Mouse (Mus musculus) adrenal gland, adult 2 months (tissue): ENCODE data around the gene S100z. TPM values are rescaled to one million over a fixed set of nuclear protein-coding genes. Genes with fewer than 3 reads are reported as not detected.

Source experiments
- DNase-seq: peaks from one replicate; pipeline ENCODE4 v3.0.0; 2021
- long read RNA-seq: library from polyadenylated mRNA; stranded (forward); transcript quantifications from one replicate; pipeline ENCODE4 v2.0.0, GENCODE M21; 2021
- polyA plus RNA-seq: library from polyadenylated mRNA; depleted of rRNA; stranded (reverse); fragments of >200 nt; gene quantifications from 2 replicates; pipeline ENCODE4 v1.2.3, GENCODE M21; 2012; rRNA removed
- total RNA-seq, 2 experiments: library from RNA; stranded (reverse); gene quantifications; 2 replicates each; pipeline ENCODE4 v1.2.3; 2021

S100z gene
- not detected for total RNA-seq
- not detected in 2 replicates for polyA plus RNA-seq
- long read RNA-seq: 0 reads

DNA sequence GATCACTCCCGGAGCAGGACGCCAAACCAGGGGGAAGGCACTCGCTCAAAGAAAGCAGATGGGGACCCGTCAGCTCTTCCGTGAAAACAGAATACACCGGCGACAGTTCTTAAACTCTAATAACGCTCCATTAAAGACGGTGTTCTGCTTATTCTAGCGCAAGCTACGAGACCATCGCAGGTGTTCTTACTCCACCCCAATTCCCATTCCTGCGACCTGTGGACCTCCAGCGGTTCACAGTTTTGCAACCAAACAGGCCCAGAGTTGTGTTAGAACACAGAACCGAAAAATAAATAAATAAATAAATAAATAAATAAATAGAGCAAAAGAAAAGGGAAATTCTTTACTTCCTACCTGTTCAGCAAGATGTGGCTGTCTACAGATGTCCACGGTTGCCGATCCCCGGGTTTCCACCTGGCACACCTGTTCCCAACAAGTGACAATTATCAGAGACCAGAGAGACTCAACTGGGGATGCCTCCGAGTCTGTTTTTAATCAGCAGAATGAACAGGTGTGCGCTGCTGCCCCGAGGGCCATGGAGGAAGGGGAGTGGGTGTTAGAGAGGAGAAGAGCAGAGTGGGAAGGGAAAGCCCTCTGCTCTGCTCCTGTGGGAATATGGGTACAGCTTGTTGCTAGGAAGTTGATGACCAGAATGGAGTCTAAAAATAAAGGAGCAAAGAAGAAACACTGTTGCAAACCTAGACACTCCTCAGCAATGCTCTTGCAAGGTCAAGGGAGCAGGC, at the start of gene S100z:
Gene S100z (minus strand): TSS at position 51 of the 743 bp plus-strand sequence.
- no peak for DNase-seq

DNA sequence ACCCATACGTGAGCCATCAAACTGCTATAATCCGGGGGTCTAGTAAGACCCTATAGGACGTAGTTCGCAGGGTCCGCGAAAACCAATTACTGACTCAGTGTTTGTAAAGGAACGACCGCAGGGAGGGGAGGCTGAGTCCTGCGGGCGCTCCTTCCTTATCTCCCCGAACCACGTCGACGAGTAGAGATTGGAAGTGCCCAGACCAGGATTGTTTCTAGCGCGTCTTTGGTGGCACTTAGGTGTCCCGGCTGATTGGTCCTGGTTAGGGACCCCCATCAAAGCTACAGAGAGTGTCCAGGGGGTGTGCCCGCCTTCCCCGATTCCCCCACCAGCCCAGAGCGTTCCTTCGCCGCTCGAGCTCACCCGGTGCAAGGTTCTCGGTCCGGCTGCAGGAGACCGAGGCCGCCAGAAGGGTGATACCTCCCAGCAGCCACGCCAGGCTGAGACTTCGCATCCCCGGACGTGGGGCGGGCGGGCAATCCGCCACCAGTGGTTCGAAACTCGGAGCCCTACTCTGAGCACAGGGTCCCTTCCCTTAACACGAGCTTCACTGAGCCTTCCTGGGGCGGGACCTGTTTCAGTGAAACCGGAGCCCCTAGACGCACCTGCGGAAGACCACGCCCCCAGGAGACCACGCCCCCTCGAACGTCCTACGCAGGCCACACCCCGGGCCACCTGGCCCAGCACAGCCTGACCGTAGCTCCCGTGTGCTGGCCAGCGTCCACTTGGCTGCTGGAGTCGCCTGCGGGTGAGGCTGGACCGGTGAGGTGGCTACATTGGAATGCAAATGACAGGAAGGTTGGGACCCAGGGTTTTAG, 46.4 kb upstream of the S100z start, which contains the start of gene F2rl1:
Gene F2rl1 (minus strand): TSS at position 554 of the 818 bp plus-strand sequence.
- peak; percentile 33 for DNase-seq

DNA sequence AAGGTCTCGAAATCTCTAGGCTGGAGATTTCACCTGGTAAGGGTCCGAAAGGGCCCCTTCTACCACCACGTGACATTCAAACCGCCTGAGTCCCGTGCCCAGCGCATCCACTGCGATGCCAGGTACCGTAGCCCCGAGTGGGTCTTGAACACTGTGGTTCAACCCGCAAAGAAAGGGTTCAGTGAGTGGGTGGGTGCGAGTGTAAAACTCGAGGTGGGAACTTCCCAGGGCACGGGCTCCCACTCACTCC, 45.8 kb upstream of the S100z start:
- no peak for DNase-seq

DNA sequence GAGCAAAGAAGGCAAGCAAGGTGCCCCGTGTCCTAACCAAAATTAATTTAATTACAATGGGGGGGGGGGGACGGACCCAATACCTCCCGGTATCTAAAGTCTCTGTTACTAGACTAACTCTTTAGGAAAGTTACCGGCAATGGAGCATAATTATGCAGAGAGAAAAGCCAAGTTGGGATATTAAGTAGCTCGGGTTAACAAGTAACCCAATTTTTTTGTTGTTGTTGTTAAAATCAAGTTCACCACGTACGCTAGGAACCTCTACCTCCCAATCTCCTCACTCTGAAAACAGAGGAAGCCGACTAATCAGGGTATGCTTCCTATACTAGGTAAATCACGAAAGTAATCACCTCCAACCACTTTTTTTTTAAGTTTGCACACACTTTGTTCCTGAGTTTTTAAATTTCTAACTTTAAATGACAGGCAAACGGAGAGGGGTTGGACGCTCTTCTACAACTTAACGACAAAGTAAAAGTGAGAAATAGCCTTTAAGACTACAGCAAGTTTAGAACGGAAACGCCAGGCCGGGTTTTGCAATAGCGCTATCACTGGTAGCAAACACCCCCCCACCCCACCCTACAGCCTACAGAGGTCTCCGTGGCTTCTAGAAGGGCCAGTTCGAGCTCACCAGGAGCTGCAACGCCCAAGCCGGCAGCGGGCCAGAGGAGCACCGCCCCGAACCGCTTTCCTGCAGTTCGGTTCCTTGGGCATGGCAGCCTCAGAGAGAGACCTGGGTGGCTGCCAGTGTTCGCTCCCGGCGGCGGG, 45.3 kb upstream of the S100z start:
- peak; percentile 59 for DNase-seq

DNA sequence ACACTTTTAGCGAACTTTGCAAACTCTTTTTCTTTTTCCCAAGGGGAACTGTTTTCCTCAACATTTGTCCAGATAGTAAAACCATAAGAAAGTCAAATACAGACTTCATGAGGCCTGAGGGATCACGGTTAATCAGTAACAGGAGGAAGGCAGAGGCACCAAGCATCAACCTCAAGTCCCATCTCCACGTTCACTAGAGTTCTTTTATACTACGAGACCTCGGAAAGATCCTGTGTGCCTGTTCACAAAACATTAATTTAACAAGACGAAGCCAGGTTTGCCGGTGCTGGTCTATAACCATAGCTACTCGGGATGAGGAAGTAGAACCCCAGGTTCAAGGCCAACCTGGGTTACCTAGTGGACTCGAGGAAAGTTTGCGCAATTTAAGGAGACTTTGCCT, 43.7 kb upstream of the S100z start:
- DNase-seq: no peak

DNA sequence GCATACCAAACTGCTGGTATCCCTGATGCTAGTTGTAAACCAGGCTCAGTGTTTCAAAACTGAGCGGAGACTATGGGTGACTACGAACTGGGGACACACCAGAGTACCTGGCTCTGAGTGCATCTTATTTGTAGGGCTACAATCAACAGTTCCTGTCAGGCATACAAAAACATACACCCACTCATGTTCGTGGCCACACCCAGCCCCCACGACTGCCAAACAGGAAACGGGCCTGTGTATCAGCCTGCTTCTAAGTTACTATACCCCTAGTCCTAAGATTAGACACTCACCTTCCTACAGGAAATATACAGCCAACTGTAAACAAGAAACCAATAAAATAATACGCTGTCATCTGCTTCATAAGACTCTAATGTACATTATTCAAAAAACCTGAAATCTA, 42.5 kb upstream of the S100z start:
- no peak for DNase-seq

DNA sequence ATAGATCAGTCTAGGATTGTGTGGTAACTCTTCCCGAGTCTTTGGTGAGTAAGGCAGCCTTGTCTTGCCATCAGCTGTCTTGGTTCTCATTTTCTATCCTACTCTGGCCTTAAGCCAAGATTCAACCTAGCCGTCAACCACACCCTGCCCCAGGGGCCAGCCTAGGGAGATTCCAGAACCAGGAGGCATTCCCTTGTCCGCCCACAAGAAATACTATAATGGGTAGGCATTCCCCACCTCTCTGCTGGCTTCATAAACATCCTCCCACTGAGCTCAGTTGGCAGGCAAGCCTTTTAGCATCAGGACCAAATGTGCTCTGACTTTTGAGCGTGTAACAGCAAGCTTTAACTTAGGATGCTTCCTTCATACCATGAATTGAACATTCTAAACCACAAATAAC, 36.2 kb upstream of the S100z start:
- DNase-seq: no peak

DNA sequence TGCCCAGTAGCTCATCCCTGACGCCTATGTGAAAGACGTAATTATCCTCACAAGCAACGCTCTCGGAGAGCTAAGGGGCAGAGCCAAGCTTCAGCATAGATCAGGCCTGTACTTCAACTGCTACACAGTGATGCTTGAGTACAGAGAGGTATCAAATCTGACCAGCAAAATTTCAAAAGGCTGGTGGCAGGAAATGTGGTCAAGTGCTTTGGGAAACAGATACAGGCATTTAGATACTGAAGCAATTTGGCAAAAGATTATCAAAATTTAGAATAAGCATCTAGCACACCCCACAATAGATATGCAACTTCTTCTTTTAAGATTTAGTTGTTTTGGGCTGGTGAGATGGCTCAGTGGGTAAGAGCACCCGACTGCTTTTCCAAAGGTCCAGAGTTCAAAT, 31.5 kb upstream of the S100z start:
- no peak for DNase-seq

DNA sequence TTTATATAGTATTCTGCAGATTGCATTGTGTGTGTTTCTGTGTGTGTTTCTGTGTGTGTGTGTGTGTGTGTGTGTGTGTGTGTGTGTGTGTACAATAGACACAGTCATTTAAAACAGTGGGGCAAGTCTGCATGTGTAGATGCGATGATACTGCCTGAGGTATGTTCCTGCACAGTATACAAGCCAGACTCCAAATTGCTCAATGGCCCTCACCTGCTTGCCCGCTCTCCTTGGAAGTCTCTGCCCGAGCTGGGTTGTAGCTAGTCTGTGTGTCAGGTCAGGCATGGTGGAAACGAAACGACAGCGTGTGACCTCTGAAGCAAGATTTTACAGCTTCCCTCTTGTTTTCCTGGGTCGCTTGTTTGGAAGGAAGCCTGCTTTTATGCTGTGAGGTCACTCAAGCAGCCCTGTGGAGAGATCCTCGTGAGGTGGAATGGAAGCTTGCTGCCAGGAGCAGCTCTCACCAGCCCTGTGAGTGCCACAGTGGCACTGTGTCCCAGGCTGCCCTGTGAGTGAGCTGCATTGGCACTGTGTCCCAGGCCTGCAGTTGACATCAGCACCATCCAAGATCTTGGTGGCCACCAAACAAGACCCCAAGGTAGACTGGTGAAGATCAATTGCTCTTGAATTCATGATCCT, 24.9 kb upstream of the S100z start:
- DNase-seq: no peak

DNA sequence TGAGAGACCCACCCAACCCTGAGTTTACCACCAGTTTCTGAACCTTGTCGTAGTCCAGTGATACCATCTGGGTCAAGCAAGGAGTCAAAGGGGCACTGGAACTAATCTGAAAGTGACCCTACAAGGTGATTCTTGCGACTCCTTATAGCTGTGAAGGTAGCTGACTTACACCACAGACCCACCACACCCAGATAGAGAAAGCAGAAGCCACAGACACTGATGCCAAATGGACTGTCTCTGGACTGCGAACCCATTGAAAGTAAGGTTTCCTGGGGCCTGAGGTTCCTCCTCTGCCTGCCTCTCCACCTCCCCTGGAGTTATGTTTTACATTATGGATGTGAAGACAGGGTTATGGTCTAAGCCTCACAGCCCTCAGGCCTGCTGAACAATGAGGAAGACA, 18.1 kb upstream of the S100z start:
- no peak for DNase-seq

DNA sequence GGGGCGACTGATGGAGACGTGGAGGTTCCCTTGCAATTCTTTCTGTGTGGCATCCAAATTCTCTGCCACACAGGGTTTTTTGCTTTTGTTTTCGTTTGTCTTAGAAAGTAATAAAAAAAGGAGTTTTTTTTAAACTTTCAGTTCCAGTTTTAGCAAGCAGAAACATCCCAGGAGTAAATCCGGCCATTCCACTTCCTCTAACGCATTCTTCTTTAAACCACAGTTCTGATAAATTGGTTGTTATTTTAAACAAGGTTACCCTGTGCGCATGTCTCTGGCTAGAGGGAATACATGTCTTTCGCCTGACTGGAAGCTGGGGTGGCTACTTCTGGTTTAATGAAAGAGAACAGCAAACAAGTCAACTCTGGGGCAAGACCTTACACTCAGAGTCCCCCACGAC, 16.3 kb upstream of the S100z start:
- no peak for DNase-seq

DNA sequence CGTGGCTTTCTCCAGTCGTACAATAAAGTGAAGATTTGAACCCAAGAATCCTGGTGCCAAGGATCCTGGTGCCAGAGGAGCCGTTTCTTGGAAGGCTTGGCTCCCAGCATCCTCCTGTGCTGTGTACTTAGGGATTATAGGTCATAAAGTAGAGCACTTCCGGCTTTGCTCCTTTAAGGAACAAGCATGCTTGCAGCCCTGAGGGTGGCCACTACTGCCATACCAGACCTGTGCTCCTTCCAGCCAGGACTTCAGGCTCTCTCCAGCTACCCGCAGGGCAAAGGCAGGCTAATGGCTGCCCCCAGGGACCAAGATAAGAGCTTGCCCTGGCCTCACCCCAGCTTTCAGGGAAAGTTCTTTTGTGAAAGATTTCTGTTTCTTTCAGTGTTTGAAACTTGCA, 14.8 kb upstream of the S100z start:
- DNase-seq: no peak

DNA sequence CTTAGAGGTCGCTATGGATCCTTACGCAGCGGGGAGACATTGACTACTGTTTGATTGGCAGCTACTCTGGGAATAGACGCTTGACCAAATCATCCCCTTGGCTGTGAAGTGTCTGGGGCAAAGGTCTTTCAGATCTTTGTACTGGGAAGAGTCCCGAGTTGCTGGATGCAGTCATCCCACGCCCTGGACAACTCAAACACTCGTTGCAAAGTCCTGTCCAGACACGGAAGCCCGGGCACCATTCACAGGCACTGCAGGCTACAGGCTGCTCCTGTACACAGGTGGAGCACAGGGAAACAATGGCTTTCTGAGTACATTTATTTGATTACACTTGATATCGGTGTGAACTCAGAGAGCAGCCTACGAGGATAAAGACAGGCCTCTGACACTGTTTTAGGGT, 12.8 kb upstream of the S100z start:
- no peak for DNase-seq

DNA sequence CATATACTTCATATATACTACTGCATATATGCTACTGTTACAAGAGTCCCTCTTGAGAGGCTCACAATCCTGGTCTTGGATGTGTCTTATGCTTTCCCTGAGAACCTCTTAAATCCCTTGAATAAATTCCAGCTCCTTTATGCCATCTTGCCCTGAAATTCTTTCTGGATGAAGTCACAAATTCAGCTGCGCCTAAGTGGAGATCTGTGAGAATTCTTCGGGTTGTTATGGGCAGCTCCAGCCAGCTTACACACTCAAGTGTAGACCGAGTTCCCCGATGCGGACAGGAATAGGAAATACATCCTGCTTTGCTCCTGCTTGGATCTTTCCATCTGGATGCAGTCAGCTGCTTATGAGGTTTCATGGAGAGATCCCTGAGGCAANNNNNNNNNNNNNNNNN, 6.1 kb upstream of the S100z start:
- no peak for DNase-seq

DNA sequence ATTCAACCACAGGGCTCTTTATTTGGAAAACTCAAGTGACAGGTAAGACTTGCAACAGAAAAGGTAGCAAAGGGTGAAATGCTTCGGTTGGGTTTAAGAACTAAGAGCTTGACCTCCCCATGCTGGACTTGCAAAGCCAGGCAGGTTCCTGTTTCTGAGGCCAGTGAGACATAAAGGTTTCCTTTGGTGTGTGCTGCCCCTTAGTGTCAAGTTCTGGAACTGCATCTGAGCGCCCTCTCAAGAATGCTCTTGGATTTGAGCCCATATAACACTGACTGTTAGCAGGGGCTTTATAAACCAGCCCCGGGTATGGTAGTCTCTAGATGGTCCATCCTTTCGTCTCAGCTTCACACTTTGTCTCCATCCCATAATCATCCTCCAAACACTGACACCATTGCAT, 2.9 kb upstream of the S100z start:
- peak; percentile 67 for DNase-seq

DNA sequence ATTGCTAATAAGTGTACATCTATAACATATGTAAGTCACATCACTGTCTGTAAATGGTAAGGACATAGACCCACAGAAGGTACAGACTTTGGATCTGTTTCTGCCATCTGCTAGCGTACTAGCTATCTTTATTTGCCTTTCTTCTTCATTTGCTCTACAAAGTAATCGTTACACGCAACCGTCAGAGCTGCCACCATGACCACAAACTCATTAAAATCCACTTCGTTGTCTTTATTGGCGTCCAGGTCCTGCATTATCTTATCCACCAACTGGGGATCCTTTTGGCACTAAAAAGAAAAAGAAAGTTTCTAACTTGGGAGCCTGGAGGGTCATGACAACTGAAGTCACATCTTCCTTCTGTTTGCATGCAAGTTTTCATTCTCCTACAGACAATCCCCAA, 1.3 kb downstream of the S100z start:
- no peak for DNase-seq

DNA sequence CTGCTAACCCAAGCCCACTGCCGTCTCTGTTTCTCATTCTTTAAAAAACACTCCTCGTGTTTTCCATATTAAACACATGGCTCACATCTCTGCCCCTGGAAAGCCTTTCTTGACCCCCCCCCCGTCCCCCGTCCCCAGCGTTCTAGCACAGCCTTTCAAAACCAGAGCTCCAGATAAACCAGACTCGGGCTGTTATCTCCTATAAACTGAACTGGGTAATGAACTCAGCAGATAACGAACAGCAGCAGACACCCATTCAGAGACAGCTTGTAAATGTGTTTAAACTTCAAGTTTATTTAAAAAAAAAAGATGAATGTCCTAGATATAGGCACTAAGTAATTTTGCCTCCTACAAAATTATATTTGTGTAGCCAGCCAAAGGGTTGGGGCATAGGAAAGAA, 3.4 kb downstream of the S100z start:
- no peak for DNase-seq

DNA sequence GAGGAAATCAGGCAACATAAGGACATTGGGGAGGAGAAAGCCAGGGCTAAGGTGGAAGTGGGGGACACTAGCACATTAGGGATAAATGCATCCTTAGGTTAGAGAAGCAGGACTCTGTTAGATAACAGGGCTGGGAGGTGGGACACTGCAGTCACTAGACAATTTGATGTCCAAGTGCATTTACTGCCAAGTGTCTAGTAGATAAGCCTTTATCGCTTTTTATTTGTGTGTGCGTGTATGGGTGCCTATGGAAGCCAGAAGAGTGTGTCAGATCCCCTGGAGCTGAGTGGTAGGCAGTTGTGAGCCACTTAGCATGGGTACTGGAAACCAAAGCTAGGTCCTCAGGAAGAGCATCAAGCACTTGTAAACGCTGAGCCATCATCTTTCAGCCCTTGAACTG, 4.2 kb downstream of the S100z start:
- no peak for DNase-seq

DNA sequence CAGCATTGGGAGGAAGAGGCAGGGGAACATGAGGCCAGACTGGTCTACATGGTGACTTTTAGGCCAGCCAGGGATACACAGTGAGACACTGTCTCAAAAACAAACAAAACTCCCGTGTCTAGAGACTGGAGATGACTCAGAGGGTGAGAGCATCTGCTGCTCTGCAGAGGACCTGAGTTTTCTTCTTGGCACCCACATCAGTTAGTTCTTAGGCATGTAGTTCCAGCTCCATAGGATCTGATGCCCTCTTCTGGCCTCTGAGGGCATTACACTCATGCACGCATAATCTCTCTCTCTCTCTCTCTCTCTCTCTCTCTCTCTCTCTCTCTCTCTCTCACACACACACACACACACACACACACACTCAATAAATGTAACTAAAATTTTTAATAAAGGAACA, 7.6 kb downstream of the S100z start:
- no peak for DNase-seq

DNA sequence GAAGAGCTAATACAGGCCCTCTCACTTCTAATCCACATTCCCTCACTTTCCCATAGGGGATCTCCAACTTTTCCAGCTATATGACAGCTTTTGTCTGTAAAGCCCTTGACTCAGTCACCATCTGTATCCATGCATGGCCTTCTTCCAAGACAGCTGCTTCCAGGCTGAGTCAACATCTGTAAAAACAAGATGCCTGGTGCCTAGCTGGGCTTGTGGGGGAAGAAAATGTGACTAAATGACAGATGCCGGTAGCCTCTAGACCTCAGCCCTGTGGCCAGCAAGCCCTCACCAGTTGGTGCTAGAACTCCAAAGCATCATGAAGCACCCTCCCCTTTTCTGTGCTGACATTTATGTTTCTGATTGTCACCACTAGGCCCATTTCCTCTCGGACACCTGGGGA, 27.0 kb downstream of the S100z start:
- no peak for DNase-seq

DNA sequence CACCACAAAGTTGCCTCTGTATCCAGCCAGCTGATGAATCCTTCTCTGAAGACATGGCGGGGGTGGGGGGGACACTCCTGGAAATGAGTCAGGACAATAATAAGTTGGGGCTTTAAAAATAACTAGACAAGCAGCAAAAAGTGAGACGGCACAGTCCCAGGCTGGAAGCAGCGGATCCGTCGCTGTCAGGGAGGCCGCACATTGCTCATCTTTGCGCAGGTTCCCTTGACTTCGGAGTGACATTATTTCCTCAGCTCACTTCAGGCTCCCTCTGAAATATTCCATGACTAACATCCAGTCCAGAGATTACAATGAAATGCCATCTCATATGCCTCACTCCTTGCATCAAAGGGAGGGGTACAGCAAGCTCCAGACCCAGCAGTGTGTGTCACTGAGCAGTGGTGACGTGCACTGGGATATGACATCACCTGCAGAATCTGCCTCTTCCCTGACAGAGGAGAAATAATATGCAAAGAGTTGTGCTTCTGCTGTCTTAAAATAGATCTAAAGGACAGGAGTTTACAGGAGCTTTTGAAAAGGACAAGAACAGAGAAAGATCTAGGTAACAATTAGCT, 27.8 kb downstream of the S100z start:
- DNase-seq: peak; percentile 56

DNA sequence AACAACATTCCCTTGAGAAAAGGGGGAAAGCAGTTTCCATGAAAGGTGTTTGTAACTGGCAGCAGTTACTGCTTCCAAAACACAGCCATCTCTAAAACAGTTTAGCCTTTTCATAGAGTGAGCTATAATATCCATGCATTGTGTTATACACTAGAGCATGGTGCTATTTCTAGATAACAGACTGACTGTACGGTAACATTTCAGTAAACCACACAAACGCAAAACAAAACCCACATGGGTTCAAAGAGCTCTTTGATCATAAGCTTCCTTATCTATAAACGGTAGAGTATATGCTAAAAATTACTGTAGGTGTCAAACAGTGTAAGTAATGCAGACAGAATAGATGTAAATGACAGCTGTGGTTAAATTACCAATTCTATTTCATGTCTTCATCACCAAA, 28.8 kb downstream of the S100z start:
- no peak for DNase-seq
